Mouse (Mus musculus) cortical plate, adult 2 months (tissue): ENCODE data around the gene Rbm20. TPM values are rescaled to one million over a fixed set of nuclear protein-coding genes. Genes with fewer than 3 reads are reported as not detected.

Source experiments
- H3K27ac ChIP-seq: fragments of 200-500 bp; 2 replicates; pipeline ENCODE4 v1.5.1; 2012; ENCODE audit warnings: low read length, control low read depth, inconsistent platforms; ENCODE audit not compliant: insufficient read depth
- H3K4me1 ChIP-seq: fragments of 200-500 bp; 2 replicates; pipeline ENCODE4 v1.6.1; 2011; ENCODE audit warnings: low read length; ENCODE audit not compliant: control insufficient read depth, insufficient read depth
- H3K4me3 ChIP-seq: fragments of 200-500 bp; 2 replicates; pipeline ENCODE4 v1.5.1; 2011; ENCODE audit warnings: mild to moderate bottlenecking, low read length, control low read depth; ENCODE audit not compliant: insufficient read depth
- CTCF ChIP-seq: fragments of 200-500 bp; IDR thresholded peaks from 2 replicates; pipeline ENCODE4 v1.5.1; 2011; ENCODE audit warnings: mild to moderate bottlenecking, control low read depth, low read length; ENCODE audit not compliant: insufficient read depth; ENCODE audit errors: extremely low read depth
- POLR2A ChIP-seq: fragments of 200-500 bp; IDR thresholded peaks from 2 replicates; pipeline ENCODE4 v1.6.1; 2011; ENCODE audit warnings: mild to moderate bottlenecking, low read length, control low read depth; ENCODE audit not compliant: insufficient read depth; ENCODE audit errors: extremely low read depth
- polyA plus RNA-seq: library from polyadenylated mRNA; depleted of rRNA; stranded (reverse); fragments of >200 nt; gene quantifications from 2 replicates; pipeline ENCODE4 v1.2.3, GENCODE M21; 2012

Rbm20 gene
- polyA plus RNA-seq, 1 experiment = 2.8 TPM

DNA sequence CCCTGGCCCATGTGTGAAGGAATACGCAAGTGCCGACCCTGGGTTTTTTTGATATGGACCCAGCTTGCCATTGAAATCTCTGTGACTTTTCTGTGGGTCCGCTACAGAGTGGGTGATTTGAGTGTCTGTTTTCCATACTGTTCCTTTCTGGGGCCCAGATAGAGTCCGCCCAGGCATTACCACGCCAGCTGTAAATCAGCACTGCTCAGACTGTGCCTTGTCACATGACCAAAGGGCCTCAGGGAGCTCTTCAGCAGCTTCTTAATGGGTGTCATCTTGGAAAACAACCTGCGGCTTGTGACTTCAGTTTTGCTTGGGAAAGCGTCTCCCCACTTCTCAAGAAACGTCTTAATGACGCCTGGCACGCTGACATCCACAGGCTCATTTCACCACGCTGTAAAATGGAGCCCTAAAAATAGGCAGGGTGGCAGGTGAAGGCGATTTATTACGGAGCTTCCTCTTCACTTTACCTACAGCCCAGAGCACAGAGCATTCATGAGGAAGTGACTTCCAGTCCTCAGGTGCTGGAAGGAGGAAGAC, 71.2 kb downstream of the Rbm20 start:
- H3K27ac ChIP-seq = no peak overlapping the region
- H3K4me3 ChIP-seq = no peak overlapping the region
- TF ChIP-seq POLR2A (no peak), CTCF (no peak)
- 0 out of 2 replicates have a peak, but pooled peaks cover 2% of the 10 kb centered on the region for H3K4me1 ChIP-seq

DNA sequence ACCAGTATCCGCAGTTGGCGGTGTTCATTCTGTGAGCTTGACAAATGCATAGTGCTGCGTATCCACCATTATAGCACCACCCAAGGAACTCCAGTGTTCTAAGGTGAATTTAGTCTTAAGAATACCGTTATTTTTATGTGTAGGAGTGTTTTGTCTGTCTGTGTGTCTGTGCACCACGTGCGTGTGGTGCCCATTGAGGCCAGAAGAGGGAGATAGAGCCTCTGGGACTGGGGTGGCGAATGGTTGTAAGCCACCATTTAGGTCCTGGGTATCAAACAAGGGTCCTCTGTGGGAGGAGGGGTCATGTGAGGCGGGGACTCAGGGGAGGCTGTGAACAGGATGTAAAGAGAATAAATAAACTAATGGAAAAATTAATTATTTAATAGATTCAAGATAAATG, 72.2 kb downstream of the Rbm20 start:
- Histone ChIP-seq H3K27ac (no peak overlapping the region), H3K4me3 (no peak overlapping the region), H3K4me1 (0 out of 2 replicates have a peak, but pooled peaks cover 2% of the 10 kb centered on the region)
- TF ChIP-seq POLR2A (no peak), CTCF (no peak)

DNA sequence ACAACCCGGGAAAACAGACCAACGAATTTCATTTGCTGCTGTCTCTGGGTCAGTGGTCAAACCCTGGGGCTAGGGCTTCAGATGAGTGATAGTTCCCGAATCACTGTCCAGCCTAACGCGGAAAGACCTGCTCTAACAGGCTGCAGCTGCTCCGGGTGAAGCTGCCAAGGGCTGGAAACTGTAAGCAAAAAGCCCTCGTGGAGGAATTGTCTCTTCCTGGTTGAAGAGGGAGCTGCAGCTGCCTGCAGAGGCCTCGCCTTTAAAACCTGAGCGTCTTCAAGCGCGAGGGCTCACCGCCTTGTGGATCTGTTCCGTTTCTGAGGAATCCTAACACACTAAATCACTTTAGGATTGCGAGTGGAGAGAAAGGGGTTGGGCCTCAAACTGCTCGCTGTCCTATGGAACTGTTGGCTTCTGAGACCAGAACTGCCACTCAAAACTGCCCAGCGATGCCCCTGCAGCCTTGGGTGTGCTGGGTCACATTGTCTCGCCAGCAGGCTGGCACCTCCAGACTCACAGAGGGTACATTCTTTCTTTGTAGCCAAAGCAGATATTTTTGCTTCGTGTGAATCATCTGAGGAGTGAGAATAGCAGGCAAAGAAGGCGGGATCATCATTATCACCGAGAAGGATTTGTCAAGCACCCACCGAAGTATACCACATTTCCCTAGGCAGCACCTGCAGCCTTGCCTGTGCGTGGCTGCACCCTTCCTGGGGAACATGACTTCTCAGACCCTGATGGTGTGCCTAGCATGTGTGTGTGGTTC, 74.5 kb downstream of the Rbm20 start:
- no peak for TF ChIP-seq POLR2A
- TF ChIP-seq CTCF = no peak
- Histone ChIP-seq H3K4me1 (0 out of 2 replicates have a peak, but pooled peaks cover 2% of the 10 kb centered on the region), H3K4me3 (no peak overlapping the region), H3K27ac (no peak overlapping the region)

DNA sequence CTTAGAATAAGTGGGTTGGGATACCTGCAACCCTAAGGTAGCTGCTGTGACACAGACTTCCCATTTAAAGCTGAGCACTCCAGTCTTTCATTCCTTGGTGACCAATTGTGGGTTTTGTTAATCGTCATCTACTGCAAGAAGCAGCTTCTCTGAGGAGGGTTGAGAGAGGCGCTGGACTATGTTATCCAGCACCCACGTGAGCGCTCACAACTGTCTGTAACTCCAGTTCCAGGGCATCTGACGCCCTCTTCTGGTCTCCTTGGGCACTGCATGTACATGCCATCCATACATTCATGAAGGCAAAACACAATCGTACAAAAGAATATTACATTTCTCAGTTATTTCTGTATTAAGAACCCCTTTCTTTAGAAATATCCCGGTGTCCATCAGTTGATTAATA, 75.9 kb downstream of the Rbm20 start:
- Histone ChIP-seq H3K4me3 (no peak overlapping the region), H3K27ac (no peak overlapping the region), H3K4me1 (0 out of 2 replicates have a peak, but pooled peaks cover 2% of the 10 kb centered on the region)
- TF ChIP-seq CTCF = no peak
- no peak for TF ChIP-seq POLR2A

DNA sequence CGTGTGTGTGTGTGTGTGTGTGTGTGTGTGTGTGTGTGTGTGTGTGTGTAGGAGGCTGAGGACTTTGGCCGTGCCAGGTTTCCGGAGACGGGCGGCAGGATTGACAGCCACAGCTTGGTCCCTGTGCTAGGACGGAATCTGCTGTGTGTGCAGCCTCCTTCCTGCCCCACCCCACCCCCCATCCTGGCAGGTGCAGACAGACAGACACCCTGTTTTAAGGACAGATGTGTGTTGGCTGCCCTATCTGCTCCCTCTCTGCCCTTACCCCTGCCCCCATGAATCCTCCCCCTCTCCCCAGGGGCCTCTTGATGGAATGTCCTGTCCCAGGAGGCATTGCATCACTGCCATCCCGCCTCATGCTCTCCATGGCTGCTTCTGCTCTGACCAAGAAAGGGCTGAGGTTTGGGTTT, 77.3 kb downstream of the Rbm20 start:
- H3K27ac ChIP-seq = no peak overlapping the region
- TF ChIP-seq CTCF (no peak), POLR2A (no peak)
- 0 out of 2 replicates have a peak, but pooled peaks cover 2% of the 10 kb centered on the region for H3K4me1 ChIP-seq
- no peak overlapping the region for H3K4me3 ChIP-seq

DNA sequence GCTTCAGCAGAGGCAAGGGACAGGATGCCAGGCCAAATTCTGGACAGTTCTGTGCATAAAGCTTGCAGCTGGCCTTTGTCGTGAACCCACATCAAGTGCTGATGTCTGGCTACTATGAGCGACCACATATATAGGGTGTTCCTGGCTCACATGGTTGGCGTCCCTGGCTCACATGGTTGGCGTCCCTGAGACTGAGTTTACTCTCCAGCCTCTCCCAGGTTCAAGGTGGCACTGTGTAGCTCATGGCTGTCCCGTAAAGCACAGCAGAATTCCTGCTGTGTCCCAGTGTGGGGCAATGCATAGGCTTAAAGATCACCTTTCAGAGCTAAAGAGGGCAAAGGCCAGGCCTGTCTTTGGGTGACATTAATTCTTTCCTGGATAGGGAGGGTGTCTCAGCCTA, 78.2 kb downstream of the Rbm20 start:
- Histone ChIP-seq H3K4me3 (no peak overlapping the region), H3K4me1 (0 out of 2 replicates have a peak, but pooled peaks cover 2% of the 10 kb centered on the region), H3K27ac (no peak overlapping the region)
- TF ChIP-seq CTCF (no peak), POLR2A (no peak)

DNA sequence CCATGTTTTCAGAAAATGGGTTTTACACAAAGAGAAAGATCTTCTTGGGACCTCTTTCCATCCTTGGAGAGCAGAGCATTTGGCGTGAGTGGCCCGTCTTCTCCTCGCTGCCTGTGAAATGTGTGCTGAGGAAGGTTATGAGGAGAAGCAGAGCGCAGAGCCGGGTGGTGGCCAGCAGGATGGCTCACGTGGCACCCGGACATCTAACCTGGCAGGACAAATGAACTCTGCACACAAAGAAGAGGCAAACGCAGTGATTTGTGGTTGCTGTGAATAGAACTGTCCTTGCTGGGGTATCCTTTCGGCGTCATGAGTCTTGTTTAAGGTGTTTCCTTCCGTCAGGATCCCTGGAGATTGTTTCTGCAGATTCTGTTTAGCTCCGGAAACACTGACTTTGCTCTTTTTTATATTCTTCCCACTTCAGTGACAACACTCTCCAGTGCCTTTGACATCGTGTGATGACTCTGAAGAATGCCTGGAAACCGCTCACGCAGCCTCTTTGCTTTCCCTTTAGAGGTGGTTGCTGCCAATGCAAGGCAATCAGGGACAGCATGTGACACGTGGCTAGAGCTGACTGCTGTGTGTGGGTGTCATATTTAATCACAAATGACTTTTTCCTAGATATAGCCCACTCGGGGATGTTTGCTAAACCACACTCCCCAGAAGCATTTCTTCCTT, 80.5 kb downstream of the Rbm20 start:
- no peak overlapping the region for H3K27ac ChIP-seq
- H3K4me1 ChIP-seq = no peaks in the 10 kb centered on the region
- no peak overlapping the region for H3K4me3 ChIP-seq
- TF ChIP-seq CTCF (no peak), POLR2A (no peak)

DNA sequence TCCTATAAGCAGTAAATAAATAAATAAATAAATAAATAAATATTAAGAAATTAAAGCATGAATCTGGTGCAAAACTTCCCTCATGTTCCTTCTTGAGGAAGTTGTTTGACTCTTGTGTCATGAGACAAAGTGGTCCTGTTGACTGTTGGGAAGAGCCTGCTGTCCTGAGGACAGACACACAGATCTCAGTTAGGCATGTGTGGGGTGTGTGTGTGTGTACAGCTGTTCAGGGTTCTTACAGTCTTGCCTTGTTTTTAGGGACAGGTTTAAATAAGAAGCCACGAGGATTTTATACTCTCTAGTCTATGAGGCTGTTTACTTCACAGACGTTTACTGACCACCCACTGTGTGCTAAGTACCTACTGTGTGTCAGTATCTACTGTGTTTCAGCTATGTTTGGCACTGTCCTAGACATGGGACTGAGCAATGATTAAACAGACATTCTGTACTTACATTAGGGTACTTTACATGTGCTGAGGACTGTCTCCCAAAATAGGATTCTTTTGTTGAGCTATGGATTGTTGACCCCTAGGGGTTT, 81.8 kb downstream of the Rbm20 start:
- TF ChIP-seq POLR2A (no peak), CTCF (no peak)
- H3K27ac ChIP-seq = no peak overlapping the region
- no peaks in the 10 kb centered on the region for H3K4me1 ChIP-seq
- no peak overlapping the region for H3K4me3 ChIP-seq

DNA sequence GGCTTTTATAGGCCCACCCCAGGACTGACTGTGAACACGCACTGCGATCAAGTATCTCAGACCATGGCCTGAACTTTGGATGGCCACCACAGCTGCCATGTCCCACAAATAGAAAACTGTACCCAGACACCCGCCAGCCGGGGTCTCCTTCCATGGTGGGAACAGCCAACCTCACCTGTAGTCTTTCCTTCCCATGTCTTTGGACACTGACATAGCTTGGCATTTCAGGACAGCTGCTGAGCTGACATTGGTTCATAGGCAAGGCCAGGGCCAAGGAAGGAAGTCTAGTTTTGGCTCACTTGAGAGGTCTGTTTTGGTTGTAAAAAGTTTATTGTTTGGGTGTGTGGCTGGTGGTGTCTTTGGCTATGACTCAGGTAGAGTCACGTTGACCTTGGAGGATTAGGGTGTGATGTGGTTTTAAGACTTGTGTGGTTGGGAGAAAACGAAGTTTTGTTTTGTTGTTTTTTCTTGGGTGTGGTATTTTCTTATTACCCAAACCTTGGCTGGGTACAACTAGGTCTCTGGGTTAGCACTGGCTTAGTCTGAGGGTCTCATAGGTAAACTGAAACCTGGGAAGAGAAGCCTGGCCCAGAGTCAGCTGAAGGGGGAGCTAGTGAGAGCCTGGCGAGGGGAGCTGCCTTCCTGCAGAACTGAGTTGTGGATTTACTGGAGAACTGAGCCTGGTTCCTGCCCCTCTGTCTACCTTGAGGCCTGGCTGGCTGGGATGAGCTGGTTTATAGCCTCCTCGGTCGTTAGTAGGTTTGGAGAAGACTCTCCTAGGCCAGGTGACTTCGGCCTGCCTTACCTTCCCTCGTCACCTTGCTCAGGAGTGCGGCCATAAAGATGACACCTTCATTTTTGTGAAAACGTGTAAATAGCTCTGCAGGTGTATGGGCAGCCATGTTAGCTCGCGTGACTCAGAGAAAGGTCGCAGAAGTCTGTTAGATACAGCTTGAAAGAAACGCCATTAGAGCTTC, 83.3 kb downstream of the Rbm20 start:
- TF ChIP-seq CTCF (no peak), POLR2A (no peak)
- no peak overlapping the region for H3K4me3 ChIP-seq
- H3K27ac ChIP-seq = no peak overlapping the region
- H3K4me1 ChIP-seq = no peaks in the 10 kb centered on the region

DNA sequence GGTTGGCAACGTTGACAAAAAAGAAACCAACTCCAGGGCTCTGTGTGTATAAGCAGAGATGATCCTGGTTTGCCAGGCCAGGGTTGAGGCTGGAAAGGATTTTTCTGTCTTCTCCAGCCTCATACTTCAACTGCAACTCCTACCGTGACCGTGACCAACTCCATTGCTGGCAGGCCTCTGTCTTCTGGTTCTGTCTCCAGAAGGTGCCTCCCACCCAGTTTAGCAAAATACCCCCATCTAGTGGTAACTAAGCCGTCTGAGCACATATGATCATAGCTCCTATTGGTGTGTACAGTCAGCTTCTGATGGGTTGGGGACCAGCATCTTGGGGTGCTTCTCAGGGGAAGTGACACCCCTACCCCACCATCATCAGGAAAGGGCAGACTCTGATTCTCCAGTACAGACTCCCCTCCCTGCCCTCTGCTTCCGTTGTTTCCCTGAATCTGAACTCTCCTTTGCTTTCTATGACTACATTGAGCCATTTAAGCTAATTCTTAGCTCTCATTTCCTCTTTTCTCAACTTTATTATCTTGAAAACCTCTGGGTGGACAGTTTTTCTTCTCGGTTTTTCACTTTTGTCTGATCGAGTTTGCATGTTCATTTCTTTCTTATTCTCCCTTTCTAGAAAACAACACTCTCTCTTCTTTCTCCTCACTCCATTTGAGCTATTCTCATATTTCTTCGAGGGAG, 85.8 kb downstream of the Rbm20 start:
- no peak overlapping the region for H3K4me3 ChIP-seq
- TF ChIP-seq CTCF (peak; percentile 56), POLR2A (no peak)
- H3K4me1 ChIP-seq = no peaks in the 10 kb centered on the region
- H3K27ac ChIP-seq = no peak overlapping the region
